Mouse (Mus musculus) spleen, postnatal 14 days (tissue): ENCODE measurements around the gene Id4.

Source experiments
- DNase-seq, 2 experiments: peaks; one replicate each; pipeline ENCODE4 v3.0.0; 2021 to 2022; ENCODE audit warnings: low spot score in 2 of 2

Id4 gene

DNA sequence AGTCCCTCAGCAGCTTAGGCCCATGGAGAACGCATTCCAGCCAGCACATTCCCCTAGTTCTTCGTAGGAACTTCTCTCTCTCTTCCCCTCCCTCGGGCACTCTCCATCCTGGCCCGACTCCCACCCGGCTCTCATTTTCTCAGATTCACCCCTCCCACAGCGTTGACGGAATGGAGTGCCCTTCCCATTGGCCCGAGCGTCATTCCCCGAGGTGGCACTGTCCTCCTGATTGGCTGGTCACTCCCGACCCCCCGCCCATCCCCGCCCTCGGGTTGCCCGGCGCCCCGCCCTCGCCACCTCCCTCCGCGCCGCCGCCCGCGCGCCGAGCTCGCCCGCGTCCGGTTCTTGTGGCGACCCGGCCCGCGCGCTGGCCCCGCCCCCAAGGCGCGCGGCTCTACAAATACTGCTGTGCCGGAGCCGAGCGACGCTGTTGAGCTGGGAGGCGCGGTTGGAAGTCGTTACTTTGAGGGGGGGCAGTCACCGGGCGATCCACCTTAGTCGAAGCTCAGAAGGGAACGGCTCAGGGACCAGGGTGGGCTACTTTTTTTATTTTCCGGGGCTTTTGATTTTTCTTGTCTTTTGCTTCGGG lies at the start of gene Id4:
Gene Id4 (plus strand): TSS at position 539 of the 589 bp plus-strand sequence.
- DNase-seq: peak in 1 of 2 experiments; percentile 6

DNA sequence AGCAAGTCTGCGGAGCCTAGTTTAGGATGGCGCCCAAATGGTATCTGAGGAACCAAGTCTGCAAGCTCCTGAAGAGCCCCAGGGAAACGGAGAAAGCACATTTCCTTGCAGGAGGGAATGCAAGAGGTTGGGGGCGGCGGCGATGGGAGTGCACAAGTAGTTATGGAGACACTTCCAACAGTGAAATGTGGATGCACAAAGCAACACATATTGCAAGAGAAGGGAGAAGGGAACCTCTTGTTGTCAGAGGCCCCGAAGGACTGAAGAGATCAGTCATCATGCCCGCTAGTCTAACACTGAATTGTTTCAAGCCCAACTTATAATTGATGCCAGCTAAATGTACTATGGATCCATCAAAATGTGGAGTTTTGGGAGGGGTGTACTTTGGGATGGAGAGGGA lies 33.9 kb upstream of the Id4 start:
- DNase-seq: no peak

DNA sequence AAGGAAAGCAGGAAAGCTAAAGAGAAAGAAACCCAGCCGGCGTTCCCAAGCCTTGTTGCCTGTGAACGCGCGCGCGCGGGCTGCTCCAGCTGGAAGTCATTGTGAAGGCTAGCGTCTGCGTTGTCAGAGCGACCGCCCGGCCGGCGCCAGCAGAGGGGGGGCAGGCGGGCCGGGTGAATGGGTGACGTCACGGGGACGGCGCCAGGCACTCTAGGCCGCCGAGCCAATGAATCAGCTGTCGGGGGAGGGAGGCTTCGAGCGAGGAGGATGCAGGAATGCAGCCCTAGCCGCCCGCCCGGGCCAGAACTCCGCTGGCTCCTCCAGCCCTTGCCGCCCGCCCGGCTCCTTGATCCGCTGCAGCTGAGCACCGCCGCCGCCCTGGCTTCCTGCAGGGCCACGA lies 33.3 kb upstream of the Id4 start:
- peak; percentile 10 to 19 for DNase-seq

DNA sequence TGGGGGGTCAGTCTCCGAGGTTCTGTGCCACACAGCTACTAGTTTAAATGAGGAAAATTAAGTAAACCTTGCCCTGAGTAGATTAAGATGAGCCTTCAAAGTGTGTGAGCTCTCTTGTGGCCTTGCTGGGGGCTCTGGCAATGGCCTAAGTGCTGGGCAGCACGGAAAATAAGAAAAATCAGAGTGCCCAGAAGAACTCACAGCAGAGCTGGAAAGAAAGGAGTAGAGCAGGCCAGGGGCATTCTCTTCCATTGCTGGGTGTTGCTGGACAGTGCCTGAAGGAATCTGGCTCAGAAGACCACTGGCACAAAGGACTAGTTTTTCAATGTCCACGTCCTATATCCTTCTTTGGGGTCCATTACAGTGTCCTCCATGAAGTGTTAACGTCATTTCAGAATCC lies 32.9 kb upstream of the Id4 start:
- DNase-seq: no peak

DNA sequence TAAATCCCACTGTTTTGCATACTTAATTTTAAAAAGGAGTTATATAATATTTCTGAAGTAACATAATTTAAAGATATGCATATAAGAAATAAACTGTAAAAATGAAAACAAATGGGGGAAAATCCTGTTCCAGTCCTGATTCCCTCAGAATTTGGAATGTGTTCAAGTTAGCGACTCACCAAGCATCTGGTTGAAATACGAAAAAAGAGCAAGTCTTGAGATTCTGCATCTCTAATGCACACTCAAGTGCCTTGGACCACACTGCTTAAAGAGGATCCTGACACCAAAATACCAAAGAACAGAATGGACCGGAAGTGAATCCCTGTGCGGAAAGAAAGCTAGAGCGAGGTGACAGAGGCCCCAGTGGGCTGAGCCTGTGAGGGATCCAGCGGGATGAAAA lies 30.0 kb upstream of the Id4 start:
- DNase-seq: no peak

DNA sequence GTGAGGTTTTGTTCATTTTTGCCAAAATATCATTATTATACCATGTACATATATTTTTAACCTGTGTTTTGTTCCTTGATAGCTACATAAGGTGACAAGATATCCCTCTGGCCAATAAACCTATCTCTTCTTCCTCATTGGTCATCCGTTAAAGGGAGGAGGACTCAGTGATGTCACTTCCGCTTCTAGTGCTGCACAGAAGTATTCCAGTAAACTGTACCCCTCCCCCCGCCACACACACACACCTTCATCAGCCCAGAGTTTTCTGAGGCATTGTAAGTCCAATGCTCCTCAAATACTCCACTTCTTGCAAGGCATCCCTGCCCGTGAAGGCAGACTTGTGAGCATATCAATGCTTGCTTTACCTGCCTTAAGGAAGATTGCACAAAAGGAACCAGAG lies 24.6 kb upstream of the Id4 start:
- DNase-seq: no peak

DNA sequence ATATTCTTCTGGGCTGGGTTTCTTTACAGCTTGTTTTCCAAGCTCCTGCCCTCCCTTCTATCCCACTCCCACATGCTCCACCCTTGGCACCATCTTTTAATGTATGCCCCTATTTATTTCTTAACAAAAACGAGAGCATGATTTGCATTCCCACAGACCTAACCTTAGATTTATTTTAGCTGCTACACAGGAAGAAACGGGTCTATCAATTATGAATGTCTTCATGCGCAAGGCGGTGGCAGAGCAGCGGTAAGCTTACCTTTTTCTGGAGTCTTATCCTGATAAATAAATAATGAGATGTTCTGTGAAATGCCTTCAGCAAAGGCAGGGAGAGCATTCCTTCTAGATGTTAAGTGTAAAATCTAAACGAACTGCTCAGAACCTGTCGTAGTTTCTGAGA lies 24.2 kb upstream of the Id4 start:
- DNase-seq: no peak

DNA sequence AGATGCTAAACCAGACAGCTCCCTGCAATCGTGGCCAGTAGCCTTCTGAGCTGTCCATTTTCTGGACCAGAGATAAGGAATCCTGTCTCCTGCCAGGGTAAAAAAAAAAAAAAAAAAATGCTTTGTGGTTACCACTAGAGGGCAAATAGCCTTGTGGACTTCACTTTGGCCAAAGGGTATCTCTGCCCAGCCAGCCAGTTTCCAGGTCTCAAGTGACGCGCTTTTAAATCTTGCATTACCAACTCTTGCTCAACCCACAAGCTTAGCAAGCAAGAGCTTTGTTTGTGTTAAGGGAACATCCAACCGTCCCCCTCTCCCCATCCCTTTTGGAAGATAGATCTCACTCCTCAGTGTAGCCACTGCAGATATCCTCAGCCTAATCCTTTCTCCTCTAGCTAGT lies 23.5 kb upstream of the Id4 start:
- DNase-seq: no peak

DNA sequence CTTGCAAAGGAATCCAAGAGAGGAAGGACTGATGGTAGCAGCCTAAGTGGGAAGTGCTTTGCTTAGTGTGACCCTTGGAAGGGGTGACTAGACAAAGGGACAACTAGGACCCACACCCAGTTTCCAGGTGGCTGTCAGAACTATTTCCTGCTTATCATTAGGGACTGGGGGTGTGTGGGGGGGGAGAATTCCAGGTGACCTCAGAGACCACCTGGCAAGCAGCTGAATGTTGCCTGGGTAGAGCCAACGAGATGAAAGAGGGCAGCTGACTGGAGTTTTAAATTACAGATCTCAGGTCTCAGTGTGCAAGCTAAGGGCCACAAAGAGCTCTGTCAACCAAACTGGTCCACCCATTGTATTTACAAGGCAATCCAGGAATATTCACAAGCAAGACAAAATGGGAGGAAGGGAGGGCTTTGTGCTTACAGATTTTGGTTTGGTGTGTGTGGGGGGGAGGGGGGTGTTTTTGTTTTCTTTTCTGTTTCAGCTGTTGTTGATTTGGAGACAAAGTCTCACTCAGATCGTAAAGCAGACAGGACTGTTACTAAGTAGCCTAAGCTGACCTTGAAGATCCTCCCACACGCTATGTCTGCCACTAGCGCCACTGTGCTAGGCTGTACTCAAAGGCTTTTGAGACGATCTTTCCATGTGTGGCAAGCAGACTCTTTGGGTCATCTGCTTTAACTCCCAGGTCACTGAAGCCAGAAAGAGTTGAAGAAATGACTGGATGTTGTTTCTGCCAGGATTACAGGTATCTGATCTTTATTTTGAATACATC lies 15.6 kb upstream of the Id4 start:
- no peak for DNase-seq

DNA sequence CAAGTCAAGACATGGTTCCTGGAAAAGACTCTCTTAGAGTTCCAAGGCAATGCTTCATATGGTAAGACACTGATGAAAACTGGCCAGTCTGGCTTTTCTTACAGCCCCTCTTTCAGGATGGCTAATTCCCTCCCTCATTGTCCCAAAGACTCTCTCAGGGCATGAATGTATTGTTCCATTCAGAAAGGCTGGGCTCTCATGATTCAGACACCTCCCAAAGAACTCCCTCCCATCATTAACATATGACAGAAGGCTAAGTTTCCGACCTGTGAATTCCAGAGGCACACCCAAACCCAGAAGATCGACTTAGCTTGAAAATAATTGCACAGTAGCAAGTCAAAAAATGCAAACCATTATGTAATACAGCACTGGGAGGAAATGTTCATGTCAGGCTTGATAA lies 8.5 kb upstream of the Id4 start:
- DNase-seq: no peak

DNA sequence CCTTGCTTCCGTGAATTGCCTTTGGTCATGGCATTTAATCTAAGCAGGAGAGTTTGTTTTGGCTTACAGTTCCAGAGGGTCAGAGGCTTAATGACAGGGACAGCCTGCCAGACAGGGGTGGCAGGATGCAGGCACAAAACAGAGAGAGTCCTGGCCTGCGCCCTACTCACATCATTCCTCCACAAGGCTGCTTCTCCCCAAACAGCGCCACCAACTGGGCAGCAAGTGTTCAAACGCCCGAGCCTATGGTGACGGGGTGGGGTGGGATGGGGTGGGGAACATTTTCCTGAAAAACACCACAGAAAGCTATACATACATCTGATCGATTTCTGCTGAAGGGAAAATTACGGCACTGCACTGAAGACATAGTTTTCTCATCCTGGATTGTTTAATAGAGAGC lies 6.0 kb upstream of the Id4 start:
- no peak for DNase-seq

DNA sequence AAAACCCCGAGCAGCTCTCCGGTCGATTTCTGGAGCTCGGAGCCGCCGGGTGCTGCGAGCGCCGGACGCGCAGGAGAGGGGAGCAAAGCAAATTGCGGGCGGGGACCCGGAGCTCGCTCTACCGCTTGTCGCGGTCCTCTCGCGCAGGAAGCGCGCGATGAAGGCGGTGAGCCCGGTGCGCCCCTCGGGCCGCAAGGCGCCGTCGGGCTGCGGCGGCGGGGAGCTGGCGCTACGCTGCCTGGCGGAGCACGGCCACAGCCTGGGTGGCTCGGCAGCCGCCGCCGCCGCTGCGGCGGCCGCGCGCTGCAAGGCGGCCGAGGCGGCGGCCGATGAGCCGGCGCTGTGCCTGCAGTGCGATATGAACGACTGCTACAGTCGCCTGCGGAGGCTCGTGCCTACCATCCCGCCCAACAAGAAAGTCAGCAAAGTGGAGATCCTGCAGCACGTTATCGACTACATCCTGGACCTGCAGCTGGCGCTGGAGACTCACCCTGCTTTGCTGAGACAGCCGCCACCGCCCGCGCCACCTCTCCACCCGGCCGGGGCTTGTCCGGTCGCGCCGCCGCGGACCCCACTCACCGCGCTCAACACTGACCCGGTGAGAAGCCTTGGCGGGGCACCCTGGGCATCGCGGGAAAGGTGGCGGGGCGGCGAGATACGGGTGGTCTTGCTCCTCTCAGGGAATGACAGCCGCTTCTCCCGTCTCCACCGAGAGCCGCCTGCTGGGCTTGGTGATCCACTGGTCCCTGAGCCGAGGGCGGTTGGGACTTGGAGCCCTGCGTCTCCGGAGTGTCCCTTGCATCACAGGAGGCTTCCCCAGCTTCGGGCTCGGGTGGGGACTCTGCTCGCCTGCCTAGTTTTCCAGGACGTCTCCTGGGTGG lies 553 bp downstream of the Id4 start:
- DNase-seq: no peak

DNA sequence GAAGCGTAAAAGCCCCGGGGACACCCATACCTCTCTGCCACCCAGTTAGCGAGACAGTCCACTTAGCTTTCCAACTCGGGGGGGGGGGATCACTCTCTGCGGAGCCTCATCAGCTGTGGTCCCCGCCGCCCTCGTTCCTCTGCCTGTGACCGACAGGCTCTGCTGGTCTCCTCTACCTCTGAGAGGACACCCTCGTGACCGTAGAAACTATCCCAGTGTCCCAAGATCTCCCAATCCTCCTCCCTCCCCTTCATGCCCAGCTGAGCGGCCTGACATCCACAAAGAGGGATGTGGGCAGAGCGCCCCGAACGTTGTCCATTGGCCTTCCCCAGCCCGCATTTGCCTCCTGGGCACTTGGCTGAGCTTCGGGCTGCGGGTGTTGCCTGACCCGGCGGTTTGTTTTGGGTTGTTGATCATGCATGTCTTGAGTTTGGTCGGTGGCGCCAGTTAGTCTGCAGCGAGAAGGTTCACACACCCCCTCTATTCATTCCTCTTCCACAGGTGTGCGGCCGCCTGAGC lies 1.5 kb downstream of the Id4 start:
- DNase-seq: no peak

DNA sequence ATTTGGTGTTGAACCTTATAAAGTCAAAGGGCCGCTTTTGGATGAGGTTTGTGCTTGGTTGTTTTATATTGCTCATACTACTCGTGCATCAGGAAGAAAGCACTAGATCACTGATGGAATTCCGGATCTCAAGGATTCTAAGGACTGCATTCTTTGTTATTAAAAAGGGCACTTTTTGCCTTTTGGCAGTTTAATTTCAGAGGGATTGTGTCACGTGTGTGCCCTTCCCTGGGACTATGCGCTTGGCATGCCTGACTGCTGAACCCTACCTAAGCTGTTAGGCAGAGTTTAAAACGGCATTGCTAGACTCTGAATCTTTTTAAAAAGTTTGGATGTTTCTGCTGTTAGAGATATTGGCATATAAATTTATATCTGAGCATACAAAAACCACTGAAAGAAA lies 4.0 kb downstream of the Id4 start:
- no peak for DNase-seq

DNA sequence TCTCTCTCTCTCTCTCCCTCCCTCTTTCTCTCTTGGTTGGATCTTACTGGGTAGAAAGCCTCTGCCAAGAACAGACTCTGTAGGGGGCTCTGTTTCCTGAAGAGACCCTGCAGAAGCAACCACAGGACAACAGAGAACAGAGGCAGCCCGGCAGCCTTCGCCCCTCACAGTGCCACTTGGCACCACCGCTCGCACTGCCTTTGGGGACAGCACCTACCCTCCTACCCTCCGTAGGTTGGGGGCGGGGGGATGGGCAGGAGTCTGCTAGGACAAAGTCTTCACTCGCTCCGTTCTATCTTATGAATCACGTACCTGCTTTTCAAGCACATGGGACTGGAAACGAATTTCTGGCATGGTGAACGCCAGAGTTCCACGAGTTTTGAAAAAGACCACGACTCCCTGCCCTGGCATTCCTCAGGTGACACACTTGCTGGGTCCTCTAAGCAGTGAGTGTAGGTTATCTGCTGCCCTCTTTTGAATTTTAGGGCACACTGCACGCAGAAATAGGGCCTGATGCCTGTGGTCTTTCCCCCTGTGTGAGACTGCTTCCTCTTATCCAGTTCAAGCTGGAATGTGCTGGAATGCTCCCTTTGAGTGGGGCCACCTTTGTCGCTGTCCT lies 12.5 kb downstream of the Id4 start:
- no peak for DNase-seq

DNA sequence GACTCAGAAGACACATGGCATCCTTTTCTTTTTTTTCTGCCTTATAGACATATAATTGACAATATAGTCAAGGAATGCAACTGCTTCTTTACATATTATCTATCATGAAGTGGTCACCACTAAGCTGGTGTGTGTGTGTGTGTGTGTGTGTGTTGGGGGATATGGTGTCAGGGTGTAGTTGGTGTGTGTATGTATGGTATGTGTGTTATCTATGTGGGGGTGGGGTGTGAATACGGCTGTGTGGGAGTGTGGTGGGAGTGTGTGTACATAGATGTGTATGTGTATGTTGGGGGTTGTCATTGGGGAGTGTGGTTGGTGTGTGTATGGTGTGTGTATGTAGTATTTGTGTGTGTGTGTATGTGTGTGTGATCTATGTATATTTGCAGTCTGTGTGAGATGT lies 13.1 kb downstream of the Id4 start:
- DNase-seq: no peak

DNA sequence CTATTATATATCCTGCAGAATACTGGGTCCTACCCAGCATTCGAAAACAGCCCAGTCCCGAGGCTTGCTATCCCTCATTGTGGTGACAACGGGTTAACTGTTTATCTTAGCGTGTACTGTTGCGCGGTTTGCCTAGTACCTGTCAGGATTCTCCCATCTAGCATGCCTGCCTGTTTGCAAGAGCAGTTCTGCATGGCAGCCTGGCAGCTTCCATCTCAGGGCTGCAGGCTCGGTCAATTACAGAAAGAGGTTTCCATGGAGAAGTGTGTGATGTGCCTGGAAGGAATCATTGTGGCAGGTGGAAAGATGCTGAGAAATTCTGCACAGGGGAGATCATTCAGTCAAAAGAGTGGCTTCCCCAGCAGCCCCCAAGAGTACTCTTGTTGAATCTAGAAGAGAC lies 16.0 kb downstream of the Id4 start:
- no peak for DNase-seq

DNA sequence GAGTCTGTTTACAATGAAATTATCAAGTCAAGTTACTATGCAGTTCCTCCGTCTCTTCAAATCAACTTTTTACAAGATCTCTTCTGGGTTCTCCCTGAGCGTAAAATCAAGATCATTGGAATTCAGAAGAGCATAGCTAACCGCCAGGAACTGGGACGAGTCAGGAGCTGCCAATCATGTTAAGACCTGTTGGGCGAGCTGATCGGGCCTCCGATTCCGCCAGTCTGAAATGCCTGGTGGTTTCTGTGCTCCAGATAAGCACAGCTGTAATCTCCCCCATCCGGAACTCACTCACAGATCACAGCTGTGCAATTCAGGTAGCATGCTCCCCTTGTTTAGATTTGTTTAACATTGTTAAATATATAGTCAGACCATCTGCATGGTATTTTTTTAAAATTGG lies 23.4 kb downstream of the Id4 start:
- DNase-seq: no peak

DNA sequence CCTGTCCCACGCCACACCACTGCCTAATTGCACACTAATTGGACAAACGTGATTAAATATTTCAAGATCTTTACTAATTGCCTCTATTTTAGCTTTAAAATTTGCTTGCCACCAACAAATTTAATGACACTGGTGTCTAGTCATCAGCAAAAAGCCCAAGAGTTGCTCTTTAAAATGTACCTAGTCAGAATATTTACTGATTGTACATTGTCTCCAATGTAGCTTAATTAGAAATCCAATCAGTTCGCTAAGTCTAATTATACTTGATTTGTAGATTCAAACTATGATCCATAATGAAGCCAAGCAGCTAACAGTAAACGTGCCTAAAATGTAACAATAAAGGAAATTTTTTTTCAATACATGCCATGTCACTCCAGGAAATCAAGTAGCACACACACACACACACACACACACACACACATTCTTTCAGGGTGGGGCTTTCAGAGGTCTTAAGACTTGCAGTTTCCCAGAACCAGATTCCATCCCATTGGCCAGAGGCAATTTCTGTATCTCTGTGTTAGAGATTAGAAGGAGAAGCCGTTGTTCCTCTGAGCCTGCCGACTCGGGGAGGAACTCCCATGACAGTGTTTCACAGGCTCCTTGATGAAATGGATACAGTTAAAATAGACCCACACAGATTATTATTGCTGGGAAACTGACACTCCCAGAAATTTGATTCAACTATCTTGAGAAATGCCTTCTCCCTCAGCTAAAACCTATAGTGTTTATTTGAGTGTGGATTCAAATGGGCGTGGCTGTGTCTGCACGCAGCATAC lies 24.1 kb downstream of the Id4 start:
- DNase-seq: no peak

DNA sequence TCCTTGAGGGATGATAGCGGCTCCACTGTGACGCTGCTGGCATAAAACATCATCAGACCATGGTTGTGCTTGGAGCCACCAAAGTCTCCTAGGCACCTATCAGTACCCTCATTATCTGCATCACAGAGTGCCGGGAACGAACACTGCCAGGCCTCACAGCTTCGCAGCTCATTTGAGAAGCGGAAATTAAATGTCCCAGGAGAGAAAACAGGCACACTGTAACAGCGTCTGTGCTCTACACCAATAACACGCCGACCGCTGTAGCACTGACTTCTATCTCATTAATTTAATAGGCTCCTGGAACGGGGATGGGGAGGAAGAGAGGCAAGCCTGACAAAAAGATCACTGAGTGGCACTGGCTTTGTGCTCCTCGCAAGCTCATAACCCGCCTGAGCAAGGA lies 29.4 kb downstream of the Id4 start:
- no peak for DNase-seq

DNA sequence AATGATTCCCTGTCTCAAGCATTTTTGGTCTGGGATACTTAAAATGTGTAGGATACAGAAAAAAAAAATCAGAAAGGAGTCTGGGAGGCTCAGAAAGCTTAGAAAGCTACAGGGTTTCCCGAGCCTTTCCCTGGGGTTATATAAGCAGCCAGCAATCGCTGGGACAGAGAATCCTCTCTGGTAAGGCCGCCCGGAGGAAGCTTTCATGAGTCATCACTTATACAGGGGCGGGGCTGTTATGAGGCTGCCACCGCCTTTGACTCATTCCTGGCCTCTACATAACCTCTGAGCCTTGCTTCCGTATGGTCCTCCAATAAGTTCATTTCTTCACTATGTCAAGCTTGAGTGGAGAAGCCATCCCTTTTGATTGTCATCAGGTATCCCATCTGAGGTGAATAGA lies 53.5 kb downstream of the Id4 start:
- no peak for DNase-seq
